Mouse (Mus musculus) inflammation-experienced regulatory T-cells, adult 6 months (primary cell): ENCODE data around the gene Trak2. TPM values are rescaled to one million over a fixed set of nuclear protein-coding genes. Genes with fewer than 3 reads are reported as not detected.
"Not testable (repeated sequence)": the region's sequence is repeated elsewhere in the genome, so short reads cannot be mapped to it uniquely, and the experiment has no call there.

ENCODE experiments used
- ATAC-seq: one replicate; pipeline ENCODE4 v1.8.0; 2017
- polyA plus RNA-seq, 3 experiments: library from polyadenylated mRNA; unstranded; fragments of 100-300 nt; shearing (Covaris generic); gene quantifications; one replicate each; pipeline ENCODE4 v1.2.1; 2017

Gene Trak2
- polyA plus RNA-seq, 3 experiments from 2014 or later, result 18.2 to 19.0 (median 18.6) TPM

GRCm38 (mm10) chr1:58953686-58954434 lies 19.4 kb downstream of the Trak2 start:
- ATAC-seq, result peak; percentile 26

- ATAC-seq, result no peak
Measured at GRCm38 (mm10) chr1:58952997-58953396, 20.2 kb downstream of the Trak2 start.

- no peak for ATAC-seq
Measured at GRCm38 (mm10) chr1:58952526-58952925, 20.7 kb downstream of the Trak2 start.

GRCm38 (mm10) chr1:58951841-58952240 lies 21.4 kb downstream of the Trak2 start:
- no peak for ATAC-seq

GRCm38 (mm10) chr1:58950899-58951648 lies 22.2 kb downstream of the Trak2 start:
- ATAC-seq, result no peak

GRCm38 (mm10) chr1:58949561-58950106 lies 23.6 kb downstream of the Trak2 start:
- ATAC-seq, result no peak

GRCm38 (mm10) chr1:58946718-58947117 lies 26.5 kb downstream of the Trak2 start:
- no peak for ATAC-seq

- no peak for ATAC-seq
Measured at GRCm38 (mm10) chr1:58945960-58946670, 27.1 kb downstream of the Trak2 start.

- no peak for ATAC-seq
Measured at GRCm38 (mm10) chr1:58945523-58945922, 27.7 kb downstream of the Trak2 start.

- no peak for ATAC-seq
Measured at GRCm38 (mm10) chr1:58937606-58938099, 35.6 kb downstream of the Trak2 start.

GRCm38 (mm10) chr1:58936746-58937605 lies 36.3 kb downstream of the Trak2 start:
- ATAC-seq, result no peak

- no peak for ATAC-seq
Measured at GRCm38 (mm10) chr1:58926664-58927063, 46.6 kb downstream of the Trak2 start.

GRCm38 (mm10) chr1:58917566-58917965 lies 55.7 kb downstream of the Trak2 start:
- no peak for ATAC-seq

GRCm38 (mm10) chr1:58909636-58910272 lies 63.5 kb downstream of the Trak2 start:
- no peak for ATAC-seq

- ATAC-seq, result no peak
Measured at GRCm38 (mm10) chr1:58903681-58904080, 69.5 kb downstream of the Trak2 start.

GRCm38 (mm10) chr1:58897561-58897960 lies 75.7 kb downstream of the Trak2 start:
- peak; percentile 93 for ATAC-seq

- not testable (repeated sequence) for ATAC-seq
Measured at GRCm38 (mm10) chr1:58892386-58892785, 80.8 kb downstream of the Trak2 start.

GRCm38 (mm10) chr1:58891481-58892170 lies 81.6 kb downstream of the Trak2 start:
- not testable (repeated sequence) for ATAC-seq

GRCm38 (mm10) chr1:58890697-58891290 lies 82.4 kb downstream of the Trak2 start:
- not testable (repeated sequence) for ATAC-seq
